Mouse (Mus musculus) CH12.LX (cell line): ENCODE measurements around the gene Ufsp1. TPM values are rescaled to one million over a fixed set of nuclear protein-coding genes. Genes with fewer than 3 reads are reported as not detected.

Source experiments
- DNase-seq: peaks from one replicate; pipeline ENCODE4 v3.0.0-alpha.2; 2013; ENCODE audit errors: extremely low read depth
- H3K27ac ChIP-seq: 2 replicates; pipeline ENCODE4 v1.5.1; 2012; ENCODE audit warnings: low read depth, mild to moderate bottlenecking, control low read depth, moderate library complexity; ENCODE audit not compliant: insufficient read depth
- H3K27me3 ChIP-seq: replicated peaks from 2 replicates; pipeline ENCODE3; 2012; ENCODE audit warnings: inconsistent platforms
- H3K36me3 ChIP-seq, 2 experiments: replicated peaks in 1 of 2; 2 replicates each; pipeline versions ENCODE3 to v1.6.1; 2012; ENCODE audit warnings: inconsistent platforms in 1 of 2, low read length in 1 of 2, mild to moderate bottlenecking in 1 of 2, mixed read lengths in 1 of 2, moderate library complexity in 1 of 2; ENCODE audit not compliant: control insufficient read depth in 1 of 2, insufficient read depth in 1 of 2
- H3K4me1 ChIP-seq, 2 experiments: 2 replicates each; pipeline ENCODE4 v1.6.1; 2012; ENCODE audit warnings: inconsistent platforms in 1 of 2, moderate library complexity in 1 of 2; ENCODE audit not compliant: insufficient read depth in 2 of 2, control insufficient read depth in 1 of 2
- H3K4me2 ChIP-seq: 2 replicates; pipeline ENCODE4 v1.6.1; 2012; ENCODE audit warnings: low read depth, mild to moderate bottlenecking, control low read depth; ENCODE audit not compliant: poor library complexity, insufficient read depth, severe bottlenecking
- H3K4me3 ChIP-seq, 3 experiments: fragments of 150-350 bp in 1 of 3; sonication (generic) in 1 of 3; replicated peaks in 1 of 3; 2 replicates each; pipeline versions ENCODE3 to v1.5.1; 2011 to 2012; ENCODE audit warnings: low read depth in 2 of 3, low read length in 2 of 3, mild to moderate bottlenecking in 2 of 3, moderate library complexity in 2 of 3, control low read depth in 1 of 3, improper control_type of control experiment in 1 of 3, inconsistent platforms in 1 of 3, mixed read lengths in 1 of 3; ENCODE audit not compliant: poor library complexity in 1 of 3
- H3K79me2 ChIP-seq: replicated peaks from 2 replicates; pipeline ENCODE4 v1.6.1; 2012; ENCODE audit warnings: mild to moderate bottlenecking, moderate library complexity; ENCODE audit not compliant: control insufficient read depth, poor library complexity, insufficient read depth, severe bottlenecking; ENCODE audit errors: extremely low read depth
- H3K9ac ChIP-seq: 2 replicates; pipeline ENCODE4 v1.6.1; 2012; ENCODE audit warnings: low read depth, mild to moderate bottlenecking, control low read depth, moderate library complexity; ENCODE audit not compliant: insufficient read depth
- H3K9me3 ChIP-seq: replicated peaks from 2 replicates; pipeline ENCODE3; 2012; ENCODE audit warnings: low read length, inconsistent platforms, mixed read lengths
- CHD2 ChIP-seq: IDR thresholded peaks from 2 replicates; pipeline ENCODE4 v1.6.1; 2011; ENCODE audit warnings: low read length, improper control_type of control experiment
- ELF1 ChIP-seq: IDR thresholded peaks from 2 replicates; pipeline ENCODE4 v1.6.1; 2014; ENCODE audit warnings: low read depth, mild to moderate bottlenecking, inconsistent platforms, low read length, improper control_type of control experiment
- GABPA ChIP-seq: IDR thresholded peaks from 2 replicates; pipeline ENCODE4 v1.6.1; 2012; ENCODE audit warnings: low read depth, low read length, improper control_type of control experiment, inconsistent platforms; ENCODE audit not compliant: insufficient replicate concordance
- JUN ChIP-seq: IDR thresholded peaks from 2 replicates; pipeline ENCODE4 v1.6.1; 2011; ENCODE audit warnings: low read depth, mild to moderate bottlenecking, low read length, improper control_type of control experiment, moderate library complexity; ENCODE audit not compliant: insufficient read depth
- JUND ChIP-seq: conservative IDR thresholded peaks from 2 replicates; pipeline ENCODE4 v1.6.1; 2011; ENCODE audit warnings: low read depth, low read length, improper control_type of control experiment
- MYC ChIP-seq: IDR thresholded peaks from 2 replicates; pipeline ENCODE4 v1.6.1; 2011; ENCODE audit warnings: low read depth, mild to moderate bottlenecking, improper control_type of control experiment, low read length
- NRF1 ChIP-seq: IDR thresholded peaks from 2 replicates; pipeline ENCODE4 v1.6.1; 2014; ENCODE audit warnings: low read depth, mild to moderate bottlenecking, inconsistent platforms, low read length, improper control_type of control experiment, moderate library complexity
- PAX5 ChIP-seq: IDR thresholded peaks from 2 replicates; pipeline ENCODE4 v1.6.1; 2012; ENCODE audit warnings: low read length, inconsistent platforms, mixed read lengths
- POLR2A ChIP-seq: IDR thresholded peaks from 2 replicates; pipeline ENCODE4 v1.6.1; 2011; ENCODE audit warnings: low read depth, mild to moderate bottlenecking, improper control_type of control experiment, low read length
- RAD21 ChIP-seq: IDR thresholded peaks from 2 replicates; pipeline ENCODE4 v1.6.1; 2011; ENCODE audit warnings: low read depth, mild to moderate bottlenecking, low read length, improper control_type of control experiment, moderate library complexity
- SIN3A ChIP-seq: IDR thresholded peaks from 2 replicates; pipeline ENCODE4 v1.6.1; 2012; ENCODE audit warnings: low read length, improper control_type of control experiment, inconsistent platforms
- TBP ChIP-seq: conservative IDR thresholded peaks from 2 replicates; pipeline ENCODE4 v1.6.1; 2011; ENCODE audit warnings: low read depth, low read length, improper control_type of control experiment
- UBTF ChIP-seq: IDR thresholded peaks from 2 replicates; pipeline ENCODE4 v1.6.1; 2012; ENCODE audit warnings: low read depth, mild to moderate bottlenecking, inconsistent platforms, low read length, improper control_type of control experiment, moderate library complexity
- USF1 ChIP-seq: IDR thresholded peaks from 2 replicates; pipeline ENCODE4 v1.6.1; 2014; ENCODE audit warnings: low read depth, mild to moderate bottlenecking, inconsistent platforms, low read length, improper control_type of control experiment
- USF2 ChIP-seq: conservative IDR thresholded peaks from 2 replicates; pipeline ENCODE4 v1.6.1; 2011; ENCODE audit warnings: low read depth, low read length, improper control_type of control experiment
- ZKSCAN1 ChIP-seq: IDR thresholded peaks from 2 replicates; pipeline ENCODE4 v1.6.1; 2012; ENCODE audit warnings: low read depth, inconsistent platforms, low read length, improper control_type of control experiment, borderline replicate concordance
- ZNF384 ChIP-seq: IDR thresholded peaks from 2 replicates; pipeline ENCODE4 v1.6.1; 2012; ENCODE audit warnings: low read depth, low read length, improper control_type of control experiment, inconsistent platforms
- dilution Hi-C: fragments of 300-500 bp; cut with MboI; formaldehyde crosslinking; loops from 2 replicates; pipeline ENCODE4 v1.14.3; 2020; ENCODE audit warnings: low sequenced_read_pairs; ENCODE audit not compliant: extremely low pct_unique_long_range_greater_than_20kb, extremely low pct_ligation_motif_present
- in situ Hi-C: fragments of 300-500 bp; cut with MboI; formaldehyde crosslinking; loops from 3 replicates; pipeline ENCODE4 v1.14.3; 2019; ENCODE audit warnings: low sequenced_read_pairs, low pct_ligation_motif_present, low pct_unique_long_range_greater_than_20kb, mixed read lengths
- polyA plus RNA-seq: library from polyadenylated mRNA; unstranded; fragments of >175 nt; gene quantifications from 2 replicates; pipeline ENCODE4 v1.2.1, GENCODE M21; 2012; ENCODE audit warnings: low read depth; ENCODE audit not compliant: insufficient read length
- total RNA-seq, 2 experiments: library from RNA; depleted of rRNA; stranded (reverse); fragments of 300-350 nt in 1 of 2; fragments of >200 nt in 1 of 2; gene quantifications; 2 replicates each; pipeline ENCODE4 v1.2.3; 2012 to 2014

The Ufsp1 gene
- total and polyA plus RNA-seq, 3 experiments = 0.91 to 5.2 (median 2.9) TPM

GRCm38 (mm10) chr5:137307071-137307912 lies 12.9 kb downstream of the Ufsp1 start, which contains the start of gene Srrt (continued):
- TF ChIP-seq USF1 (no peak), JUN (no peak), ZNF384 (no peak), TBP (peak; percentile 86), ZKSCAN1 (no peak), UBTF (no peak), POLR2A (peak; percentile 94), SIN3A (peak; percentile 45; the same call in 1 of the 2 replicates), GABPA (no peak), USF2 (no peak), NRF1 (no peak), JUND (no peak), CHD2 (peak; percentile 98)

- peaks cover 6% of the 10 kb centered on the region for H3K9me3 ChIP-seq
- peaks cover 44% of the 10 kb centered on the region for H3K79me2 ChIP-seq
- H3K27ac ChIP-seq = no peak overlapping the region
- in situ Hi-C loops = no loop called here
- H3K27me3 ChIP-seq = no peaks in the 10 kb centered on the region
- peak; percentile 48 for DNase-seq
- H3K36me3 ChIP-seq = peaks cover 7 to 45% of the 10 kb centered on the region in 2 experiments
- H3K4me3 ChIP-seq = peak overlapping the region; percentile 82 to 88 (median 83)
- H3K4me1 ChIP-seq = peaks cover 12 to 65% of the 10 kb centered on the region in 2 experiments
- peak overlapping the region; percentile 89 for H3K9ac ChIP-seq
- dilution Hi-C loops = no loop called here
- H3K4me2 ChIP-seq = peak overlapping the region; percentile 45; the same call in 1 of the 2 replicates
- TF ChIP-seq PAX5 (no peak), ELF1 (0 out of 2 replicates have a peak, but pooled peaks have one; percentile 18)
Observed at GRCm38 (mm10) chr5:137308356-137308755, 13.9 kb downstream of the Ufsp1 start.

GRCm38 (mm10) chr5:137313466-137314192 lies 19.2 kb downstream of the Ufsp1 start:
- TF ChIP-seq TBP (no peak), RAD21 (no peak), MYC (no peak), USF1 (no peak)
- H3K9me3 ChIP-seq = peaks cover 3% of the 10 kb centered on the region
- H3K79me2 ChIP-seq = no peaks in the 10 kb centered on the region
- in situ Hi-C loops (no loop called here), dilution Hi-C loops (no loop called here)
- peaks cover 9 to 63% of the 10 kb centered on the region in 2 experiments for H3K36me3 ChIP-seq
- H3K4me2 ChIP-seq = no peak overlapping the region
- H3K27ac ChIP-seq = no peak overlapping the region
- H3K4me1 ChIP-seq = peaks cover 8 to 35% of the 10 kb centered on the region in 2 experiments
- no peaks in the 10 kb centered on the region for H3K27me3 ChIP-seq
- H3K4me3 ChIP-seq = no peak overlapping the region
- no peak overlapping the region for H3K9ac ChIP-seq
- no peak for DNase-seq
